Mouse (Mus musculus): ENCODE results near the gene Exph5. TPM values are rescaled to one million over a fixed set of nuclear protein-coding genes. Genes with fewer than 3 reads are reported as not detected.

The Exph5 gene
- polyA plus RNA-seq, 1 experiment from 2014 or later = 0.36 TPM

- no peak for TF ChIP-seq CTCF (IDR thresholded peaks at IDR 0.05; ENCODE audit: low read depth)
- no peak for TF ChIP-seq EP300 (IDR thresholded peaks at IDR 0.05; ENCODE audit: low read depth)
- no peaks in the 10 kb centered on the region for H3K9me3 ChIP-seq (ENCODE audit: low read length)
- 63% methylated on average over 13 of the region's 13 CpGs for WGBS (ENCODE audit: insufficient replicate concordance)
- H3K27me3 ChIP-seq (ENCODE audit: insufficient read depth, low read length) = no peaks in the 10 kb centered on the region
- no peak overlapping the region for H3K27ac ChIP-seq (ENCODE audit: low read depth)
- H3K4me2 ChIP-seq (ENCODE audit: low read depth, low read length) = 0 out of 2 replicates have a peak overlapping the region, but pooled peaks have one; percentile 11
- ATAC-seq (no peak), DNase-seq (no peak)
- H3K4me3 ChIP-seq (ENCODE audit: low read depth, low read length) = no peak overlapping the region
- H3K9ac ChIP-seq (replicated peaks) = no peak overlapping the region
- peaks cover 4% of the 10 kb centered on the region for H3K36me3 ChIP-seq (replicated peaks; ENCODE audit: insufficient read depth, low read length)
- H3K4me1 ChIP-seq (ENCODE audit: insufficient read depth) = no peaks in the 10 kb centered on the region
Measured at GRCm38 (mm10) chr9:53397685-53398387, 96.4 kb downstream of the Exph5 start.

DNA sequence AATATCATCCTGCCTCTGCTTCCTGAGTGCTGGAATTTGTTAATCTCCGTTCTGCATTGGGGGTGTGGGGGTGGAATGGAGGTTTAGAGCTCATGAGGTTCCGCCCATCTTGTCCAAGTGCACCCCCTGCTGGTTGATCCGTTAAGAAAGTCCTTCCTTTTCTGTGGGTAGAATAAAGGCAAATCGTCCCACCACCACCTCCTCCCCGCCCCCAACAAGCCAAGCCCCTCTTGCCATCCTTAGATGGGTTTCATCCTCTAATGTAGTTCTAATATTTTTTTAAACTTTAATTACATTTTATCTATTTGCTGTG lies 96.9 kb downstream of the Exph5 start:
- ATAC-seq = 0 out of 2 replicates have a peak, but pooled peaks have one; percentile 35
- Histone ChIP-seq H3K4me1 (ENCODE audit: insufficient read depth) (no peaks in the 10 kb centered on the region), H3K27me3 (ENCODE audit: insufficient read depth, low read length) (no peaks in the 10 kb centered on the region), H3K4me2 (ENCODE audit: low read depth, low read length) (0 out of 2 replicates have a peak overlapping the region, but pooled peaks have one; percentile 11), H3K9me3 (ENCODE audit: low read length) (no peaks in the 10 kb centered on the region), H3K36me3 (replicated peaks; ENCODE audit: insufficient read depth, low read length) (peaks cover 2% of the 10 kb centered on the region), H3K27ac (ENCODE audit: low read depth) (no peak overlapping the region), H3K4me3 (ENCODE audit: low read depth, low read length) (no peak overlapping the region), H3K9ac (replicated peaks) (no peak overlapping the region)
- TF ChIP-seq CTCF (IDR thresholded peaks at IDR 0.05; ENCODE audit: low read depth) = peak; percentile 80
- TF ChIP-seq EP300 (IDR thresholded peaks at IDR 0.05; ENCODE audit: low read depth) = no peak
- 9% methylated on average over 5 of the region's 5 CpGs for WGBS (ENCODE audit: insufficient replicate concordance)
- DNase-seq = peak; percentile 79

GRCm38 (mm10) chr9:53399537-53399936 lies 98.1 kb downstream of the Exph5 start:
- TF ChIP-seq CTCF (IDR thresholded peaks at IDR 0.05; ENCODE audit: low read depth) (no peak), EP300 (IDR thresholded peaks at IDR 0.05; ENCODE audit: low read depth) (no peak)
- no peaks in the 10 kb centered on the region for H3K9me3 ChIP-seq (ENCODE audit: low read length)

DNA sequence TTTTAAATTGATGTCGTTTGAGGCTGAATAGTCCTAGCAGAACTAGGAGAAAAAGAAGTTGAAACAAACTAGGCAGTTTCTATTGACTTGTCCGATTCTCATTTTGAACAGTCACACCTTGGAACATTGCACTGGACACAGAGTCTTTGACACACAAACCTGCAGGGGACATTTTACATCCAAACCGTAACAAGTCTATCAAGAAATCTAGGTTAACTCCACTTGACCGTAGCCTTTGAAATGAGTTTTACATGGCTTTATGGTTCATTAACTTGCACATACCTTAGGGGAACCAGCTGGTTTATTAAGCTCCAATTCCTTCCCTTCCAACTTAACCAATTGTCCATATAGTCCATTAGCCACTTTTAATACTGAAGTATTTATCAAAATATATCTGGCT lies 99.2 kb downstream of the Exph5 start:
- 88% methylated on average over 4 of the region's 4 CpGs for WGBS (ENCODE audit: insufficient replicate concordance)
- DNase-seq = no peak
- TF ChIP-seq EP300 (IDR thresholded peaks at IDR 0.05; ENCODE audit: low read depth) (no peak), CTCF (IDR thresholded peaks at IDR 0.05; ENCODE audit: low read depth) (no peak)

More at GRCm38 (mm10) chr9:53399537-53399936, 98.1 kb downstream of the Exph5 start:
- Histone ChIP-seq H3K4me3 (ENCODE audit: low read depth, low read length) (no peak overlapping the region), H3K27me3 (ENCODE audit: insufficient read depth, low read length) (no peaks in the 10 kb centered on the region), H3K36me3 (replicated peaks; ENCODE audit: insufficient read depth, low read length) (peaks cover 2% of the 10 kb centered on the region; the same call in 1 of the 2 replicates), H3K4me1 (ENCODE audit: insufficient read depth) (no peaks in the 10 kb centered on the region), H3K4me2 (ENCODE audit: low read depth, low read length) (no peak overlapping the region), H3K27ac (ENCODE audit: low read depth) (no peak overlapping the region), H3K9ac (replicated peaks) (no peak overlapping the region)
- DNase-seq = no peak
- WGBS (ENCODE audit: insufficient replicate concordance) = 88% methylated on average over 8 of the region's 8 CpGs
- ATAC-seq = no peak

DNA sequence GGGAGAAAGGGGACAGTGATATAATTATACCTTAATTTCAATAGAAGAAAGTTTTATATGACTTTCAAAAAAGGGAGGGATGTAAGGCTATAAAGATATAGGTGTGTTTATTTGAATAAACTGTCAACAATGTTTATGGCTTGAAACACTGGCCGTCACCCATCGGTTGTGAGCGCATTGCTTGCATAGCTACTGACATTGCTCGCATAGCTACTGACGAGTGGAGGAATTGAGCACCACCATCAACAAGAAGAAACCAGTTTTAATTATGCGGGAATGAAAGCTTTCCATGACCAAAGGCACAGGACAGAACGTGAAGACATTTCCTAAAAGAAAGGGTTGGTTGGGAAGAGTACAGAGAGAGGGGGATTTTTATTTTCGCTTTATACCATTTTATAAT lies 99.7 kb downstream of the Exph5 start:
- Histone ChIP-seq H3K27me3 (ENCODE audit: insufficient read depth, low read length) (no peaks in the 10 kb centered on the region), H3K27ac (ENCODE audit: low read depth) (no peak overlapping the region), H3K9me3 (ENCODE audit: low read length) (no peaks in the 10 kb centered on the region), H3K36me3 (replicated peaks; ENCODE audit: insufficient read depth, low read length) (peaks cover 2% of the 10 kb centered on the region; the same call in 1 of the 2 replicates), H3K4me2 (ENCODE audit: low read depth, low read length) (no peak overlapping the region), H3K4me3 (ENCODE audit: low read depth, low read length) (no peak overlapping the region), H3K4me1 (ENCODE audit: insufficient read depth) (peaks cover 6% of the 10 kb centered on the region; the same call in 1 of the 2 replicates), H3K9ac (replicated peaks) (no peak overlapping the region)
- WGBS (ENCODE audit: insufficient replicate concordance) = 80% methylated on average over 8 of the region's 8 CpGs
- DNase-seq = no peak
- no peak for ATAC-seq
- TF ChIP-seq EP300 (IDR thresholded peaks at IDR 0.05; ENCODE audit: low read depth) = no peak

More for the DNA sequence above, 99.2 kb downstream of the Exph5 start:
- no peak overlapping the region for H3K4me3 ChIP-seq (ENCODE audit: low read depth, low read length)
- no peak overlapping the region for H3K9ac ChIP-seq (replicated peaks)
- no peaks in the 10 kb centered on the region for H3K27me3 ChIP-seq (ENCODE audit: insufficient read depth, low read length)
- ATAC-seq = no peak
- no peaks in the 10 kb centered on the region for H3K9me3 ChIP-seq (ENCODE audit: low read length)
- no peak overlapping the region for H3K27ac ChIP-seq (ENCODE audit: low read depth)
- H3K4me2 ChIP-seq (ENCODE audit: low read depth, low read length) = no peak overlapping the region
- peaks cover 2% of the 10 kb centered on the region; the same call in 1 of the 2 replicates for H3K36me3 ChIP-seq (replicated peaks; ENCODE audit: insufficient read depth, low read length)
- peaks cover 6% of the 10 kb centered on the region; the same call in 1 of the 2 replicates for H3K4me1 ChIP-seq (ENCODE audit: insufficient read depth)

DNA sequence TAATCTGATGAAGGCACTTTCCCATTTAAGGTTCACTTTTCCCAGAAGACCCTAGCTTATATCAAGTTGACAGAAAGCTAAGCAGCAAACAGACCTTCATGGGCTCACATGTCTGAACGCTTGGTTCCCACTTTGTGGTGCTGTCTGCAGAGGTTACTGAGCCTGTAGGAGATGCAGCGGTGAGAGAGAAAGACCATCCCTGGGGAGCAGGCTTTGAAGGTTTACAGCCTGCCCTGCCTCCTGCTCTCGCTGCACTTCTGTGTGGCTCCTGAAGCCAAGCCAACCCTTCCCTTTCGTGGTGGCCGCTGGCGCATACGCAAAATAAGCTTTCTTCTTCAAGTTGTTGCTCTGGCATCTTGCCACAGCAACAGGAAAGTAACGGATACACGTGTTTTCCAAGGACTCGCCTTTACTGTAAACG lies 100.8 kb downstream of the Exph5 start, which contains the start of gene 4930550C14Rik:
4930550C14Rik (plus strand) TSS at position 35 of the 421 bp plus-strand sequence.
- Histone ChIP-seq H3K4me1 (ENCODE audit: insufficient read depth) (peaks cover 6% of the 10 kb centered on the region; the same call in 1 of the 2 replicates), H3K27ac (ENCODE audit: low read depth) (no peak within 1 kb of the TSS), H3K4me2 (ENCODE audit: low read depth, low read length) (peak within 1 kb of the TSS; percentile 22; the same call in 1 of the 2 replicates), H3K36me3 (replicated peaks; ENCODE audit: insufficient read depth, low read length) (peaks cover 2% of the 10 kb centered on the region; the same call in 1 of the 2 replicates), H3K27me3 (ENCODE audit: insufficient read depth, low read length) (no peaks in the 10 kb centered on the region), H3K9me3 (ENCODE audit: low read length) (no peaks in the 10 kb centered on the region), H3K4me3 (ENCODE audit: low read depth, low read length) (no peak within 1 kb of the TSS), H3K9ac (replicated peaks) (no peak within 1 kb of the TSS)
- no peak for TF ChIP-seq EP300 (IDR thresholded peaks at IDR 0.05; ENCODE audit: low read depth)
- TF ChIP-seq CTCF (IDR thresholded peaks at IDR 0.05; ENCODE audit: low read depth) = no peak
- DNase-seq (no peak), ATAC-seq (no peak)
- WGBS (ENCODE audit: insufficient replicate concordance) = 33% methylated on average over 11 of the region's 11 CpGs
